Mouse (Mus musculus) testis, adult 2 months (tissue): ENCODE measurements around the gene Zfp386.

Source experiments
- CTCF ChIP-seq: fragments of 200-500 bp; IDR thresholded peaks from 2 replicates; pipeline ENCODE4 v1.5.1; 2012; ENCODE audit warnings: low read depth, mild to moderate bottlenecking, inconsistent platforms, low read length, moderate library complexity; ENCODE audit not compliant: control insufficient read depth, insufficient read depth, insufficient replicate concordance
- POLR2A ChIP-seq: fragments of 200-500 bp; IDR thresholded peaks from 2 replicates; pipeline ENCODE4 v1.6.1; 2012; ENCODE audit warnings: low read depth, mild to moderate bottlenecking, inconsistent platforms, low read length, moderate library complexity; ENCODE audit not compliant: control insufficient read depth

- TF ChIP-seq CTCF (no peak), POLR2A (no peak)
Measured at GRCm38 (mm10) chr12:116044785-116045184, 2.7 kb upstream of the Zfp386 start.
